Comparison of ENCODE assay signal across 19 mouse cellular contexts in the genomic region with DNA sequence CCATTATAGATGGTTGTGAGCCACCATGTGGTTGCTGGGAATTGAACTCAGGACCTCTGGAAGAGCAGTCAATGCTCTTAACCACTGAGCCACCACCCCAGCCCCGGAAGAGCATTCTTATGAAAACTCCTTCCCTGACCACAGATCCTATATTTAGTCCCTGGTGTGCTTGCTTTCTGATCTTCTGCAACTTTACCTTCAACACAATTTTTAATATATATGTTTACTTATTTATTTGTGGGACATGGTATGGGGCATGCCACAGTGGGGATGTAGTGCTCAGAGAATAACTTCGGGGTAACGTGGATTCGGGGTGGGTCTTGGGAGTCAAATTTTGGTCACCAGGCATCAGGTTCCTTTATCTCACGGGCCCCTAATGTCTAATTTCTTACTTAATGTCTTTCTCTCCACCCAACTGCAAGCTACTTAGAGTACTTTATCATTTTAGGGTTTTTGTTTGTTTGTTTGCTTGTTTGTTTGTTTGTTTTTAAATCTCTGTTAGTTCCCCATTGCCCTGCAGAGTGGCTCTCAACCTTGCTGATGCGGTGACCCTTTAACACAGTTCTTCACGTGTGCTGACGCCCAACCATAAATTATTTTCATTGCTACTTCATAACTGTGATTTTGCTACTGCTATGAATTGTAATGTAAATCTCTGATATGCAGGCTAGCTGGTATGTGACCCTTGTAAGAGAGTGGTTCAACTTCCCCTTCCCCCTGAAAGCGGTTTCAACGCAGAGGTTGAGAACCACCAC. TPM values are rescaled to one million over a fixed set of nuclear protein-coding genes. Genes with fewer than 3 reads are reported as not detected.
DNase-seq lines count a peak whose midpoint lies in the region; ATAC-seq lines count a peak whose summit lies in the region.
"Had no signal": no experiment of that assay in that cellular context is flagged by ENCODE, and none has a peak within 500 bp of the region (broad histone marks: within the 10 kb centered on the region; RNA-seq: fewer than 3 reads in every experiment).

No protein-coding gene starts in this region.

- H3K4me2 ChIP-seq in kidney, embryonic 16.5 days (replicated peaks; ENCODE audit: low read depth, low read length) = no peak overlapping the region
- no peak overlapping the region for H3K4me2 ChIP-seq in intestine, embryonic 16.5 days (ENCODE audit: low read depth, low read length)
- H3K4me2 ChIP-seq in limb, embryonic 15.5 days = no peak overlapping the region
- H3K4me2 ChIP-seq: forebrain, embryonic 13.5 days; hindbrain, embryonic 15.5 days; kidney, embryonic 15.5 days; liver, embryonic 11.5 days; midbrain, embryonic 12.5 days had no signal

- no peak for DNase-seq in kidney, postnatal 25 days
- no peak for DNase-seq in heart, postnatal 14 days
- DNase-seq in frontal cortex, adult 2 months (ENCODE audit: extremely low spot score in 1 of 2, low spot score in 1 of 2) = no peak
- no peak for DNase-seq in forebrain, embryonic 10.5 days (ENCODE audit: extremely low spot score, low spot score)
- DNase-seq: cerebellum, adult 9-10 months; liver, postnatal 0 days; lung, postnatal 10 days; thymus, adult 18-20 months; thymus, postnatal 36 days had no signal

- no peak overlapping the region for H3K4me3 ChIP-seq in kidney, embryonic 16.5 days (ENCODE audit: low read length)
- no peak overlapping the region for H3K4me3 ChIP-seq in intestine, embryonic 16.5 days (ENCODE audit: low read length)
- no peak overlapping the region for H3K4me3 ChIP-seq in limb, embryonic 15.5 days
- H3K4me3 ChIP-seq in forebrain, embryonic 10.5 days = no peak overlapping the region
- H3K4me3 ChIP-seq: erythroblast, embryonic 14.5 days; forebrain, embryonic 13.5 days; hindbrain, embryonic 15.5 days; kidney, embryonic 15.5 days; midbrain, embryonic 12.5 days had no signal

- no peaks in the 10 kb centered on the region for H3K36me3 ChIP-seq in kidney, embryonic 16.5 days (ENCODE audit: insufficient read depth, low read length)
- H3K36me3 ChIP-seq in intestine, embryonic 16.5 days (ENCODE audit: control insufficient read depth, insufficient read depth, low read length) = no peaks in the 10 kb centered on the region
- H3K36me3 ChIP-seq in limb, embryonic 15.5 days = no peaks in the 10 kb centered on the region
- H3K36me3 ChIP-seq in forebrain, embryonic 10.5 days (replicated peaks) = no peaks in the 10 kb centered on the region
- H3K36me3 ChIP-seq: hindbrain, embryonic 15.5 days; midbrain, embryonic 12.5 days had no signal

- 72% methylated on average over 10 of the region's 10 CpGs for WGBS in kidney, embryonic 16.5 days
- 76% methylated on average over 10 of the region's 10 CpGs for WGBS in intestine, embryonic 16.5 days
- WGBS in limb, embryonic 15.5 days = 53% methylated on average over 10 of the region's 10 CpGs
- 92% methylated on average over 10 of the region's 10 CpGs for WGBS in forebrain, embryonic 10.5 days

- H3K9me3 ChIP-seq in kidney, embryonic 16.5 days (ENCODE audit: low read length) = no peaks in the 10 kb centered on the region
- no peaks in the 10 kb centered on the region for H3K9me3 ChIP-seq in intestine, embryonic 16.5 days (ENCODE audit: control insufficient read depth, low read length)
- H3K9me3 ChIP-seq in limb, embryonic 15.5 days = no peaks in the 10 kb centered on the region
- H3K9me3 ChIP-seq in forebrain, embryonic 10.5 days = no peaks in the 10 kb centered on the region
- H3K9me3 ChIP-seq: forebrain, embryonic 13.5 days; hindbrain, embryonic 15.5 days; kidney, embryonic 15.5 days; midbrain, embryonic 12.5 days had no signal

- no peak overlapping the region for H3K9ac ChIP-seq in kidney, embryonic 16.5 days (replicated peaks; ENCODE audit: low read length)
- H3K9ac ChIP-seq in intestine, embryonic 16.5 days (ENCODE audit: low read depth, low read length) = 0 out of 2 replicates have a peak overlapping the region, but pooled peaks have one; percentile 6
- H3K9ac ChIP-seq in limb, embryonic 15.5 days = no peak overlapping the region
- H3K9ac ChIP-seq: forebrain, embryonic 13.5 days; hindbrain, embryonic 15.5 days; kidney, embryonic 15.5 days; liver, postnatal 0 days; midbrain, embryonic 12.5 days had no signal

- peaks cover 19% of the 10 kb centered on the region; the same call in 1 of the 2 replicates for H3K4me1 ChIP-seq in kidney, embryonic 16.5 days (ENCODE audit: insufficient read depth, low read length)
- peaks cover 15% of the 10 kb centered on the region; the same call in 1 of the 2 replicates for H3K4me1 ChIP-seq in intestine, embryonic 16.5 days (ENCODE audit: control insufficient read depth, insufficient read depth, low read length)
- H3K4me1 ChIP-seq in limb, embryonic 15.5 days = peaks cover 35% of the 10 kb centered on the region
- H3K4me1 ChIP-seq in forebrain, embryonic 10.5 days = peaks cover 5% of the 10 kb centered on the region
- H3K4me1 ChIP-seq: midbrain, embryonic 12.5 days had no signal

- H3K27ac ChIP-seq in kidney, embryonic 16.5 days (ENCODE audit: low read length) = peak overlapping the region; percentile 34; the same call in 1 of the 2 replicates
- peak overlapping the region; percentile 73 for H3K27ac ChIP-seq in intestine, embryonic 16.5 days (ENCODE audit: low read length)
- H3K27ac ChIP-seq in limb, embryonic 15.5 days = peak overlapping the region; percentile 76
- H3K27ac ChIP-seq in forebrain, embryonic 10.5 days = no peak overlapping the region
- H3K27ac ChIP-seq: forebrain, embryonic 13.5 days; hindbrain, embryonic 15.5 days; midbrain, embryonic 12.5 days had no signal

- H3K27me3 ChIP-seq in kidney, embryonic 16.5 days (ENCODE audit: insufficient read depth, low read length) = no peaks in the 10 kb centered on the region
- no peaks in the 10 kb centered on the region for H3K27me3 ChIP-seq in intestine, embryonic 16.5 days (replicated peaks; ENCODE audit: control insufficient read depth, insufficient read depth, low read length)
- no peaks in the 10 kb centered on the region for H3K27me3 ChIP-seq in limb, embryonic 15.5 days
- no peaks in the 10 kb centered on the region for H3K27me3 ChIP-seq in forebrain, embryonic 10.5 days (ENCODE audit: poor library complexity, severe bottlenecking)
- H3K27me3 ChIP-seq: forebrain, embryonic 13.5 days; hindbrain, embryonic 15.5 days; kidney, embryonic 15.5 days; midbrain, embryonic 12.5 days had no signal

- intact Hi-C loops in heart, postnatal 14 days (cut with DNase I) = no loop called here

- no peak for ATAC-seq in kidney, embryonic 16.5 days (ENCODE audit: low FRiP score, low TSS enrichment)
- no peak for ATAC-seq in intestine, embryonic 16.5 days
- ATAC-seq in limb, embryonic 15.5 days (ENCODE audit: insufficient number of reproducible peaks, low FRiP score, low TSS enrichment, low read depth) = no peak
- ATAC-seq: CD4-positive, CD25-positive, alpha-beta regulatory T cell, adult 4 months; forebrain, embryonic 13.5 days had no signal

RNA-seq across cellular contexts. Expression of a gene that starts 39.4 kb away (rescaled TPM):
- 31.2 and 33.6 TPM in 2 replicates for polyA plus RNA-seq in kidney, embryonic 16.5 days (2015; fragmentation: Nextera tagmentation; extraction: Ambion mirVana)
- polyA plus RNA-seq in intestine, embryonic 16.5 days (2015; fragmentation: Nextera tagmentation; extraction: Ambion mirVana) = 47.7 and 51.8 TPM in 2 replicates
- polyA plus RNA-seq in limb, embryonic 15.5 days (2015; fragmentation: Nextera tagmentation; extraction: Ambion mirVana) = 69.8 and 72.6 TPM in 2 replicates
- 1 to 10 TPM; 5.1 to 5.3 TPM for total RNA-seq in heart, postnatal 14 days (2021)
- polyA plus RNA-seq in frontal cortex, adult 2 months (2012; rRNA removed) = 3.5 and 3.9 TPM in 2 replicates
- polyA plus RNA-seq in forebrain, embryonic 10.5 days (2016; fragmentation: Nextera tagmentation; extraction: Ambion mirVana) = 4.8 and 5.9 TPM in 2 replicates
- polyA plus RNA-seq: erythroblast, embryonic 14.5 days had no signal

RNA-seq across cellular contexts. Expression of a gene that starts 41.8 kb away (rescaled TPM):
- 46.0 and 50.1 TPM in 2 replicates for polyA plus RNA-seq in kidney, embryonic 16.5 days (2015; fragmentation: Nextera tagmentation; extraction: Ambion mirVana)
- polyA plus RNA-seq in intestine, embryonic 16.5 days (2015; fragmentation: Nextera tagmentation; extraction: Ambion mirVana) = 30.8 and 32.4 TPM in 2 replicates
- 40.2 and 43.8 TPM in 2 replicates for polyA plus RNA-seq in limb, embryonic 15.5 days (2015; fragmentation: Nextera tagmentation; extraction: Ambion mirVana)
- total RNA-seq in heart, postnatal 14 days (2021) = 10 to 100 TPM; 52.3 to 52.5 TPM
- 72.1 and 74.5 TPM in 2 replicates for polyA plus RNA-seq in frontal cortex, adult 2 months (2012; rRNA removed)
- polyA plus RNA-seq in forebrain, embryonic 10.5 days (2016; fragmentation: Nextera tagmentation; extraction: Ambion mirVana) = 54.0 and 58.3 TPM in 2 replicates
